Mouse (Mus musculus) layer of hippocampus, adult 11-12 months (tissue): Measurements from ENCODE around the gene Gdf11.

Experiments used
- DNase-seq: peaks from one replicate; pipeline ENCODE4 v3.0.0; 2022; ENCODE audit warnings: low spot score

Gene Gdf11

DNA sequence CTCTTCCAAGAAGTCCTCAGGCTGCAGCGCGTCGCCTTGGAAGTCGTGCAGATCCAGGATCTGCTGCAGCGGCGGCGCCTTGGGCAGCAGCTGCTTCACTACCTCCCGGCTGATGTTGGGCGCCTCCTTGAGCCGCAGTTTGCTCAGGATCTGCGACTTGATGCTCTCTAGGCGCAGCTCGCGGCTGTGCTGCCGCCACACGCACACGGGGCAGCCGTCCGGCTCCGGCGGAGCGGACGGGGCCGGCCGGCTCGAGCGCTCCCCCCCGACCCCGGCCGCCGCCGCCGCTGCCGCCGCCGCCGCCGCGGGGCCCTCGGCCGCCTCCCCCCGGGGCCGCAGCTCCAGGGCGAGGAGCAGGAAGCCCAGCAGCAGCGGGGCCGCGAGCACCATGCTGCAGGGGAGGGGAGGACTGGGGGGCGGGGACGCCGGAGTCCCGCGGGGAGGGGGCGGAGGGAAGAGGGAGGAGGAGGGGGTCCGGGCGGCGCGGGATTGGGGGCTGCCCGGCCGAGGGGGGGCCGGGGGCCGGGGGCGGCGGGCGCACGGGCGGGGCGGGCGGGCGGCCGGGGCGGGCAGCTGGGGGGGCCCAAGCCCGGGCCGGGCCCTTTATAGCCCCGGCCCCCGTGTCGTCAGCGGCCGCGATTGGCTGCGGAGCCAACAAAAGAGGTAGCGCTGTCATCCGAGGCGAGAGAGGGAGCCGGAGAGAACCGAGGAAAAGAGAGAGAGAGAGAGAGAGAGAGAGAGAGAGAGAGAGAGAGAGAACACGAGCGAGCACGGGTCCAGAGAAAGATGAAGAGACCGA is at the start of gene Gdf11:
TSS of gene Gdf11 (minus strand) at position 423 of the 799 bp plus-strand sequence.
- DNase-seq = peak; percentile 53

GRCm38 (mm10) chr10:128940475-128941061 is 49.0 kb upstream of the Gdf11 start:
- no peak for DNase-seq

- no peak for DNase-seq
Measured at GRCm38 (mm10) chr10:128938974-128939373, 47.5 kb upstream of the Gdf11 start.

DNA sequence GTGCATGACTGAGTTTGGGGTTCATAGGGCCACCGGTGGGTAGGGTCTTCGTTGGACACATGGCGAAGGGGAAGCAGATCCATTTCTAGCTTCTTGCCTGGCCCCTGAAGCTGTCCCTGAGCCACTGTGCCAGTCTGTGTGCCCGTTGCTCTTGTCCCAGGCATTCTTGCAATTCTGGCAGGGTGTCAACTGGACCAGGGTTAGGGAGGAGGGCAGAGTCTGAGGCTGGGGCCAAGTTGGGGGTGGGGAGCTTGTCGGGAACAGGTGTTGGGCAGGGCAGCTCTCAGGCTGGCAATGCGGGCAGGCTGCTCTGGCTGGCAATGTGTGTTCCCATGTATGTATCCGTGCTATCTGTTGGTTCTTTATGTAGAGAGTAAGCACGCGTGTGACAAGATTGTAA is 46.9 kb upstream of the Gdf11 start:
- no peak for DNase-seq

- DNase-seq = no peak
Measured at GRCm38 (mm10) chr10:128937756-128938390, 46.4 kb upstream of the Gdf11 start.

DNA sequence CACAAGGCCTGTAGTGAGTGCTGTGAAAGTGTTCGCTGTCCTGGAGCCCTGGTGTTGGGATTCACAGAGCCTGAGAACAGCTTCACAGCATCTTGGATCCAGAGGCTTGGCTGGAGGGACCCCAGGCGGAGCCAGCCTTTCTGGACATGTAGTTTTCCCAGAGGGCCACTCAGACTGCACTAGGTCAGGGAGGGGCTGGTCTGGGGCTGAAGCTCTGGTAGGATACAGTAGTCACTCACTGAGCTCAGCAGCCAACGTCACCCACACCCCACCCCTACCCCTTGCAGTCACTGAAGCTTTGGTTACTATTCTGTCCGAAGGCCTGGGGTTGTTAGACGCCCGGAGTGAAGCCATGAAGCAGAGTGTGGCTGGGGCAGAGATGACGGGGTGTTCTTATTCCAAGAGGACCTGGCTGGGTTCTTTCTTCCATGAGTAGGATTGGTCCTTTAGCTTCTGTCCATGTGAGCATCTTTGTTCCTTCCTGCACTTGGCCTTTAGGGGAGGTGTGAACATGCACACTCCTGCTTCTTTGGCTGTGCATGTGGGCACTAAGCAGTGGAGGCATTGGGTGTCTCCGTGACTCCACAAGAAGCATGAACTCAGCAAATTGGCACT is 44.4 kb upstream of the Gdf11 start:
- DNase-seq = no peak

DNA sequence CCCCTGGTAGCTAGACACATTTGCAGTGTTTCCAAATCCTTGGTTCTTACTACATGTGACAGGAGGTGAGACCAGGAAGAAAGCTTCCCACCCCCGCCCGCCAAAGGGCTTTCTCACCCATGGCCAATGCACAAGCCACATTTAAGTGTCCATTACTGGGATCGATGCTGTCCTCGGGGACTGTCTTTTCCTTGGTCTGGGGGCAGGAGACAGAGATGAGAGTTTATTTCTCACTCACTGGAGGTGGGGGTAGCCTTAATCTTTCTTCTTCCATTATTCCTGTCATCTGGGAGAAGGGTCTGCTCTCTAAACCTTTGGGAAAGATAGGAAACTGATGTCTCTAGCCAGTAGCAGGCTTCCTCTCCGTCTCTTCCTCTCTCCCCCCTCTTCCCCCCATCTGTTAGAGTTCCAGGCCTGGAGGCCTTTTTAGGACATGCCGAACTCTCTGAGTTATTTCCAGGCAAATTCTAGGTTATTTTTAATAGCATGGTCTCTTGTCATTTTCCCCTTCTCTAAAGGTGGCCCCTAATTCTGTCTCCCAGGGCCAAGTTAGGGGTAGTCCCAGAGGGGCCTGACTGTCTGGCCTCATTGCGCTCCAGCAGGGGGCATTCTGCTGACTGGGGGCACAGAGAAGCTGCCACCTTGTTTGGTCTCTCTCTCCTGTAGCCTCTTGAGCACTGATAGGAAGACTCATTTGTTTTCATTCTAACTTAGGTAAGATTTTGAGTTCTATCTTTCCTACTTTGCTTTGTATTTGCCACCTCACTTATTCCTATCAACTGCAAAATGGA is 43.7 kb upstream of the Gdf11 start:
- DNase-seq = no peak

- DNase-seq = no peak
Measured at GRCm38 (mm10) chr10:128933976-128934721, 42.6 kb upstream of the Gdf11 start.

DNA sequence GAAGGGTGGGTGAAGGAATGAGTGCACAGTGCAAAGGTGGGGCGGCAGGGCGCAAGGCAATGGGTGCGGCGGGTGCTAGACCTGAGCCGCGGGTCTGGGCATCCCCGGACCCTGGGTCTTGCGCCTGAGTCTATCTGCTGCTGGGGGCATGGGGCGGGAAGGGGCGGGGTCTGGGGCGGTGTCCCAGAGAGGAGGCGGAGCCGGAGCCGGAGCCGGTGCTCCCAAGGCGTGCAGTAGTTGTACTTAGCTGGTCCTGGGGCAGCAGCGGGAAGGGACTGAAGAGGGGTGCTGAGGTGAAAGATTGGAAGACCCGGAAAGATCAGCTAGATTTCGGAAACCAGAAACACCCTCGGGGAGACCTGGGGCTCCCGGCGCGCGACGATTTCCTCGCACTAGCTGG is 42.1 kb upstream of the Gdf11 start, which contains the start of gene Itga7:
TSS of gene Itga7 (plus strand) at position 245 of the 400 bp plus-strand sequence.
- no peak for DNase-seq

DNA sequence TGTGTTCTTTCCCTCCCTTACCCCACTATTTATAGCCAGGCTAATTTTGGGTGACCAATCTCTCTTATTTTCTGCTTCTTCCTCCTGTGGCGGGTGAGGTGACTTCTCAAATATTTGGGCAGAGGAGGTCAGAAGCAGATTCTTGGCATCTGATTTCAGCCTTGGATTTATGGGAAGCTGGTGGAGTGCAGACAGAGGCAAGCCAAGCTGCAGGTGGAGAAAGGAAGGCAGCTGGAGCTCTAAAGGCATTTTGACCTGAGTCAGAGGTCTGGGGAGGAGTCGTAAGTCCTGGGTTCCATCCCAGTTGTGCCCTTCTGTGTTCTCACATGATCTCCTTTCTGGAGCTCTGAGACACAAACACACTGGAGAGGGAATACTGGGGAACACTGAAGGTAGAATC is 39.9 kb upstream of the Gdf11 start:
- DNase-seq = no peak

GRCm38 (mm10) chr10:128929638-128930378 is 38.3 kb upstream of the Gdf11 start:
- no peak for DNase-seq

GRCm38 (mm10) chr10:128928356-128928755 is 36.8 kb upstream of the Gdf11 start:
- DNase-seq = no peak

GRCm38 (mm10) chr10:128923935-128924334 is 32.4 kb upstream of the Gdf11 start, which contains the start of gene Bloc1s1:
Gene Bloc1s1 (minus strand): TSS chr10:128924035.
- no peak for DNase-seq

- DNase-seq = peak; percentile 95
Measured at GRCm38 (mm10) chr10:128923013-128923691, 31.6 kb upstream of the Gdf11 start.

DNA sequence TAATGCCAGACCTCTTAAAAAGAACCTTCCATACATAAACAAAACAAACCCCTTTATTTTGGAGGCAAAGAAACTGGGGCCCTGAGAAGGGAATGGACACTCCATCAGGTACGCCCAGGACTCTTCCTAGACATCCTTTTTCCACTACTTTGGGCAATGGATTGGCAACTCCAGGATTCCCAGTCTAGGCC is 31.2 kb upstream of the Gdf11 start, which contains the start of gene Rdh5:
TSS of gene Rdh5 (minus strand) at position 67 of the 191 bp plus-strand sequence.
- DNase-seq = no peak

DNA sequence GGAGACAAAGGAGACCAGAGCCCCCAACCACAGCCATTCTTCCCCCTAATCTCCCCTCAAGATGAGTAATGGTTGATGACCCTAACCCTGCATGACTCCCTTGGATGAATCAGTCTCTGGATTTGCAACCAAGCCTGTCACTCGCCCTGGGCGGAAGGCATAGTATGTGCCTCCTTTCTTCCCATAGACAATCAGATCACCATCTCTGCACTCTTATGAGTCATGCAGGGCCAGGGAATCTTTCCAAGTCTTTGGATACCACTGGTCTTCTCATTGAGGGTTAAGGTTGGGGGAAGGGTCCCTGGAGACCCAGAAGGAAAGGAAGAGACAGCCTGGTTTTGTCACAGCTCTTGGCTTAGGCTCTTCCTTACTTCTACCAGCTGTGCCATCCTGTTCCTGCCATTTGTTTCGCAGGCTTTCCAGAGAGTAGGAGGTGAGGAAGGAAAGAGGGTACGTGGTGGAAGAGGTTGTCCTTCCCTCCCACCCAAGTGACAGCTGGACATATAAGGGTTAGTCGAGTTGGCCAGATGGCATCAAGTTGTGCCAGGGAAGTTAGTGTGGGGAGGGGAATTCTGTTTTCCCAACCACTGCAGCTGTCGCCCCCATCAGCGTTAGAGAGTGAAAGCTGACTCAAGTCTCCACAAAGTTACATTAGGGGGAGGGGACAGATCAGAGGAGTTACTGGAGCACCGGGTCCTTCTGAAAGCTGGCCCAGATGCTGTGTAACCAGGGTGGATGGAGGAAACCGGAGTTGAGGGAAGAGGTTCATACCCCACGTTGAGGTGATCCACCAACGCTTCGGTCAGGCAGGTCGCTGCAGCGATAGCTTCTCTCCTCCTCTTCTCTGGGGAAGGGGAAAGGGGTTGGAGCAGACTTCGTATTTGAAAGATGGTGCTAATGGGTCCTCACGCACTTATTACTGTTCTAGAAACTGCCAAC is 30.6 kb upstream of the Gdf11 start:
- DNase-seq = peak; percentile 48

DNA sequence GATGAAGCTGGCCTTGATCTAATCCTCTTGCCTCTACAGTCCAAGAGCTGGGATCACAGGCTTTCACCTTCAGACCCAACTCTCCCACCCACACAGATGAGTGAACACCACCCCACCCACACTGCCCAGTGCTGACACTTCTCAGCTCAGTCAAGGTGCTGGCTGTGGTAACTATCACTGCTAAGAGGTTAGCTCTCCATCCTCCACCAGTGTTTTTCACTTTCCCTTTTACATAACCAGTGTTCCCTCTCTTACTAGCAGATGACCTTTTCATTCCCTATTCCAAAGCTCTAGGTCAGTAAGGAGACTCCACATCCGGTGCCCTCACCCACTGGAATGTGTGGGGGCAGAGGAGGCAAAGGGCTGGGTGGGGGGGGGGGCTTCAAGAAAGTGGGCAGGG is 29.7 kb upstream of the Gdf11 start:
- DNase-seq = no peak

DNA sequence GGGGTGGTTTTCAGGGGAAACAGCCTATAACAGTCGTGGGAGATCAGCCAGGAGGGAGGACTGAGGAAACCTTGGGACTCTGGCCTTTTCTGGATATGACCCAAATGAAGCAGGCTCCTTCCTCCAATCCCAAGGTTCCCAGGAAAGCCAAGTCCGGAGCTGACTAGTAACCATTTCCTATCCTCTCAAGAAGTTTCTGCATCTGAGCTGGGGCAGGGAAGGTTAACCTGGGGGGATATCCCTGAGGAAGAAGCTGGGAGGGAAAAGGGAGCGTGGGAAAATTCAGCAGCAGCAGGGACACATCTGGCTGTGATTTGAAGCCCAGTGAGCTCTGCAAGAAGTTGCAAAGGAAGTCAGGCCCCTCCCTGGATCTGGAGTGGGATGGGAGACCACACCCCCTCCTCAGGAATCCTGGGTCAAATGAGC is 29.2 kb upstream of the Gdf11 start:
- no peak for DNase-seq

GRCm38 (mm10) chr10:128919966-128920365 is 28.4 kb upstream of the Gdf11 start:
- no peak for DNase-seq
